Mouse (Mus musculus): ENCODE results near the gene Igfbp6. TPM values are rescaled to one million over a fixed set of nuclear protein-coding genes. Genes with fewer than 3 reads are reported as not detected.

Igfbp6 gene
- polyA plus RNA-seq, 1 experiment from 2014 or later = 25.8 TPM

DNA sequence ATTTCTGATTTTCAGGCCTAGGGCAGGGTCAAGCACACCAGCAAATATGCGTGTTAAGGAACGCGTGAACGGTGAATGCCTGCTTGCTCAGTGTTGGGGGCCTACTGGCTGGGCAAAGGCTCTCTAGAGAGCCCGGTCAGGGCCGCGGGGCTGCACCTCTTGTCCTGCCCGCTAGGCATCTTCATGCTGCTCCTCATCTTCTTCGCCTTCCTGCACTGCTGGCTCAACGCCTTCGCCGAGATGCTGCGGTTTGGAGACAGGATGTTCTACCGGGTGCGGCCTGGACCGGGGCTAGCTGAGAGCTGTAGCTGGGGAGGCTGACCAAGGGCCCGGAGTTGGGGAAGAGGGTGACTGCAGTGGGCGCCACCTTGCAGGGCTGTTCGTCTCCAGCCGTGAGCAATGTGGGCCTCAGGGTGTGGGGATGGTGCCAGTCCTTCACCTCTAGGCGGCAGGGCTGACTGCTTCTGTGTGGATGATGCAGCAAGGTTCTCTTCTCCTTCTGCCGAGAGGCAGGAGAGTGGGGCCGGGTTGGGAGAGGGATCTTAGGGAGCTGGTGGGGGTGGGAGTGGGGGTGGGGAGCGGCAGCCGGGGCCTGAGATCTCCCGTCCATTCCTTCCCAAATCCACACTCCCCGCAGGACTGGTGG, 16.4 kb downstream of the Igfbp6 start:
- H3K36me3 ChIP-seq (ENCODE audit: control insufficient read depth, insufficient read depth, low read length) = no peaks in the 10 kb centered on the region

DNA sequence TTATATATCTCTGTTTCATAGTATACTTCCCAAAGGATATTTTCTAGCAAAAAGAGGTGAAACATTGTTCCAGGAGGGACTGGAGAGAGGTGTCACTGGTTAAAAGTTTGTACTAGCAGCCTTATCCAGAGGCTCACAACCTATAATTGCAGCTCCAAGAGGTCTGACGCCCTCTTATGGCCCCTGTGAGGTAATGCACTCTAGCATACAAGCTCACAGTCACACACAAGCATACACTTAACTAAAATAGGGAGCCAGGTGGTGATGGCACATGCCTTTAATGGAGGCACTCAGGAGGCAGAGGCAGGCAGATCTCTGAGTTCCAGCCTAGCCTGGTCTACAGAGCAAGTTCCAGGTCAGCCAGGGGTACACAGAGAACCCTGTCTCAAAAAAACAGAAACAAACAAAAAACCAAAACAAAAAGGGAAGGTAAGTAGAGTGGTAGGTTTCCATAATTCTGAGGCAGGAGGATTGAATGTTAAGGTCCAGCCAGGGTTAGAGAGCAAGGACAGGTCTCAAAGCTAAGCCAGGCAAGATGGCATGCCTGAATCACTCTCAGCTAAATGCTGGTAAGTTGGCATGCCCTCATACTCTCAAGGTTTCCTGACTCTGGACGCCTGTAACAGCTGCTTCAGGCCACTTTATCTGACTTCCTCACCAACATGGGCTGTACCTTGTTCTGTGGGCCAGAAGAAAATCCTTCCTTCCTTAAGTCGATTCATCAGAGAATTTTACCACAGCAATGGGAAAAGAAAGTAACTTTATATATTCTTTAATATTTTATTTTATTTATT, 19.9 kb downstream of the Igfbp6 start:
- Histone ChIP-seq H3K9ac (ENCODE audit: low read length) (no peak overlapping the region), H3K36me3 (ENCODE audit: control insufficient read depth, insufficient read depth, low read length) (no peaks in the 10 kb centered on the region), H3K9me3 (ENCODE audit: control insufficient read depth, low read length) (no peaks in the 10 kb centered on the region), H3K4me3 (ENCODE audit: low read length) (no peak overlapping the region), H3K4me2 (ENCODE audit: low read depth, low read length) (no peak overlapping the region), H3K27ac (ENCODE audit: low read length) (no peak overlapping the region), H3K27me3 (ENCODE audit: control insufficient read depth, insufficient read depth, low read depth, low read length) (no peaks in the 10 kb centered on the region), H3K4me1 (replicated peaks; ENCODE audit: control insufficient read depth, insufficient read depth, low read length) (peaks cover 11% of the 10 kb centered on the region)
- no peak for ATAC-seq (ENCODE audit: low read depth)
- WGBS = 50% methylated on average over 3 of the region's 3 CpGs

More for the DNA sequence above, 16.4 kb downstream of the Igfbp6 start:
- H3K9me3 ChIP-seq (ENCODE audit: control insufficient read depth, low read length) = no peaks in the 10 kb centered on the region
- no peak for ATAC-seq (ENCODE audit: low read depth)
- H3K4me3 ChIP-seq (ENCODE audit: low read length) = no peak overlapping the region
- no peak overlapping the region for H3K9ac ChIP-seq (ENCODE audit: low read length)
- H3K27ac ChIP-seq (ENCODE audit: low read length) = no peak overlapping the region
- no peaks in the 10 kb centered on the region; the same call in 1 of the 2 replicates for H3K4me1 ChIP-seq (replicated peaks; ENCODE audit: control insufficient read depth, insufficient read depth, low read length)
- H3K4me2 ChIP-seq (ENCODE audit: low read depth, low read length) = no peak overlapping the region
- 54% methylated on average over 27 of the region's 27 CpGs for WGBS
- H3K27me3 ChIP-seq (ENCODE audit: control insufficient read depth, insufficient read depth, low read depth, low read length) = no peaks in the 10 kb centered on the region

DNA sequence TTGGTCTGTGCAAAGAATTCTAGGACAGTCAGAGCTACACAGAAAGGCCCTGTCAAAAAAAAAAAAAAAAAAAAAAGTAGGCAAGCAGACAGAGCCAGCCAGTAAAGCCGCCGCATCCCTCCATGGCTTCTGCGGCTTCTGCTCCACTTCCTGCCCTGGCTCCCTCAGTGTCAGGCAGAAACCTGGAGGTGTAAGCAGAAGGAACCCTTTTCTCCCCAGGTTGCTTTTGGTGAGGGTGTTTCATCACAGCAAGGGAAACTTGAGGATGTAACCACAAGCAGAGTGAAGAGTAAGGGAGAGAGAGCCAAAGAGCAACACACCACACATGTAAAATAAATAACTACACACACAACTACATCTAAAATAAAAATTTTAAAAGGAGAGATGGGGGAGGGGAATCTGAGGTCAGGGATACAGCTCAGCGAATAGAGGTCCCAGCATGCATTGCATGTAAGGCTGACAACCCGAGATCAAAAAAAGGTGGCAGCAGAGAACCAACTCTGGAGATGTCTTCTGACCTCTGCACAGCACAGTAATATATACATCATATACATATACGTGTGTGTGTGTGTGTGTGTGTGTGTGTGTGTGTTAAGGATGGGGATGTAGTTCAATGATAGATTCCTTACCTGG, 21.4 kb downstream of the Igfbp6 start:
- peaks cover 11% of the 10 kb centered on the region for H3K4me1 ChIP-seq (replicated peaks; ENCODE audit: control insufficient read depth, insufficient read depth, low read length)
- no peak overlapping the region for H3K4me2 ChIP-seq (ENCODE audit: low read depth, low read length)
- no peak overlapping the region for H3K27ac ChIP-seq (ENCODE audit: low read length)
- H3K36me3 ChIP-seq (ENCODE audit: control insufficient read depth, insufficient read depth, low read length) = no peaks in the 10 kb centered on the region
- no peak overlapping the region for H3K4me3 ChIP-seq (ENCODE audit: low read length)
- no peaks in the 10 kb centered on the region for H3K9me3 ChIP-seq (ENCODE audit: control insufficient read depth, low read length)
- no peaks in the 10 kb centered on the region for H3K27me3 ChIP-seq (ENCODE audit: control insufficient read depth, insufficient read depth, low read depth, low read length)
- 19% methylated on average over 6 of the region's 6 CpGs for WGBS
- ATAC-seq (ENCODE audit: low read depth) = no peak
- no peak overlapping the region for H3K9ac ChIP-seq (ENCODE audit: low read length)

DNA sequence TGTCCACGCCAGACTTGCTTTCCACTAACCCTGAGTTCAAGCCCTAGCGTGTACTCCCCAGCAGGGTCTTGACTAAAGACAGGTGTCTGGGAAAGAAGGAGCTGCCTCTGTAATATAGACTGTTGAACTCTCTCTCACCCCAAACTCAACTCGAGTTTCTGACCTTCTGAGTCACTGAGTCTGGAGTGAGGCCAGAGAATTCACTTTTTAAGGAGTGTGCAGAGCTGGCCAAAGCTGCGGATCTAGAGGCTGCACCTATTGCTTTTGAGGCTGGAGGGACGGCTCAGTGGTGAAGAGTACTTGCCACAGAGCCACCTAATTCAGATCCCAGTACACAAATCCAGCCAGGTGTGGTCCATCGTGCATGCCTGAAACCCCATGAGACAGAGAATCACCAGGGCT, 23.5 kb downstream of the Igfbp6 start:
- H3K4me2 ChIP-seq (ENCODE audit: low read depth, low read length) = no peak overlapping the region
- no peaks in the 10 kb centered on the region for H3K36me3 ChIP-seq (ENCODE audit: control insufficient read depth, insufficient read depth, low read length)
- H3K9me3 ChIP-seq (ENCODE audit: control insufficient read depth, low read length) = no peaks in the 10 kb centered on the region
- H3K9ac ChIP-seq (ENCODE audit: low read length) = no peak overlapping the region
- peaks cover 11% of the 10 kb centered on the region for H3K4me1 ChIP-seq (replicated peaks; ENCODE audit: control insufficient read depth, insufficient read depth, low read length)
- 14% methylated on average over 6 of the region's 6 CpGs for WGBS
- H3K27ac ChIP-seq (ENCODE audit: low read length) = peak overlapping the region; percentile 28
- H3K4me3 ChIP-seq (ENCODE audit: low read length) = no peak overlapping the region
- peak; percentile 87 for ATAC-seq (ENCODE audit: low read depth)
- H3K27me3 ChIP-seq (ENCODE audit: control insufficient read depth, insufficient read depth, low read depth, low read length) = no peaks in the 10 kb centered on the region

DNA sequence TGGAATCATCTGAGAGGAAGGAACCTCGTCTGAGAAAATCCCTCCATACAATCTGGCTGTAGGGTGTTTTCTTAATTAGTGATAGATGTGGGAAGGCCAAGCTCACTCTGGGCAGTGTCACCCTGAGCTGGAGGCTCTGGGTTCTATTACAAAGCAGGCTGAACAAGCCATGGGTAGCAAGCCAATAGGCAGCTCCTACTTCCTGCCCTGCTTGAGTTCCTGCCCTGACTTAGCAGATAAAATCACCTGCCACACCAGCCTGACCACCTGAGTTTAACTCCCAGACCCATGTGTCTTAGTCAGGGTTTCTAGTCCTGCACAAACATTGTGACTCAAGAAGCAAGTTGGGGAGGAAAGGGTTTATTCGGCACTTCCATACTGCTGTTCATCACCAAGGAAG, 24.9 kb downstream of the Igfbp6 start:
- ATAC-seq (ENCODE audit: low read depth) = no peak

DNA sequence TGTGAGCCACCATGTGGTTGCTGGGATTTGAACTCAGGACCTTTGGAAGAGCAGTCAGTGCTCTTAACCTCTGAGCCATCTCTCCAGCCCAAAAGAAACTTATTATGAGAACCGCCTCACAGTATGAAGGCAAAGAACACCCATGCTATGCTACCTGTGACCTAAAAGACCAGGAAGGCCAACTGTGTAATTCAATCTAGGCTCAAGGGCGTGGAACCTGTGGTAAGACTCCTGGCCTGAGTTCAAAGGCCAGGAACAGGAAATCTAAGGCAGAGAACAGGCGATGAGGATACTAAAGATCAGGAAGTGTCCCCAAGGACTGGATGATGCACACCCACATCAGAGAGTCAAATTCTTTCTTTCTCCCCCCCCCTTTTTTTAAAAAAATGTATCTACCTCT, 29.4 kb downstream of the Igfbp6 start:
- WGBS = 80% methylated on average over 3 of the region's 3 CpGs
- ATAC-seq (ENCODE audit: low read depth) = no peak
- H3K9me3 ChIP-seq (ENCODE audit: control insufficient read depth, low read length) = no peaks in the 10 kb centered on the region

More for the DNA sequence above, 24.9 kb downstream of the Igfbp6 start:
- no peaks in the 10 kb centered on the region for H3K27me3 ChIP-seq (ENCODE audit: control insufficient read depth, insufficient read depth, low read depth, low read length)
- no peak overlapping the region for H3K4me2 ChIP-seq (ENCODE audit: low read depth, low read length)
- H3K27ac ChIP-seq (ENCODE audit: low read length) = no peak overlapping the region
- 39% methylated on average over 2 of the region's 2 CpGs for WGBS
- no peaks in the 10 kb centered on the region for H3K9me3 ChIP-seq (ENCODE audit: control insufficient read depth, low read length)
- peaks cover 11% of the 10 kb centered on the region for H3K4me1 ChIP-seq (replicated peaks; ENCODE audit: control insufficient read depth, insufficient read depth, low read length)
- H3K9ac ChIP-seq (ENCODE audit: low read length) = no peak overlapping the region
- no peaks in the 10 kb centered on the region for H3K36me3 ChIP-seq (ENCODE audit: control insufficient read depth, insufficient read depth, low read length)
- no peak overlapping the region for H3K4me3 ChIP-seq (ENCODE audit: low read length)

DNA sequence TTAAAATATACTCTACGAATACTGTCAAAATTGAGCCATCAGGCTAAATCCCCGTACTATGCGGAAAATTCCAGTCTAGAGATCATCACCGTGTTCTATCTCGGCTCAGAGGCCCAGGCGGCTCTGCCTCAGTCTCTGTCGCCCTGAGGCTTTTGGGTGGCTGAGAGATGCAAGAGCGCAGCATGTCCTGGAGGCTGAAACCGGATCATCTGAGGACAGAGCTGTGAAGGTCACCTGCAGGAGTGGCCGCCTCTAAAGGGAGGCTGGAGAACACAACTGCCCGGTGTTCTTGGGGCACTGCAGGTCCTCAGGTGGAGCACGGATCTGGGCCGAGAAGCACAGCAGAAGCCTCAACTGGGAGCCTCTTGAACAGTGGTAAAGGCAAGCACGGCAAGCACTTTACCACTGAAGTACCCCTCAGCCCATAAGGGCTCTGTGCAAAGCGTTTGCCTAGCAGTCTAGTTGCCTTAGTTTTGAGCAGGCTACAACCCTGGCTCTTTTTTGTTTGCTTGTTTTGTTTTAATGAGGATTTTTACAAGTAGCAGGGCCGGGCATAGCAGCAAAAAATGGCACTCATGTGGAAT, 31.7 kb downstream of the Igfbp6 start:
- WGBS = 73% methylated on average over 16 of the region's 16 CpGs
- peak; percentile 72; the same call in 1 of the 2 replicates for ATAC-seq (ENCODE audit: low read depth)
- H3K27ac ChIP-seq (ENCODE audit: low read length) = no peak overlapping the region

More for the DNA sequence above, 29.4 kb downstream of the Igfbp6 start:
- H3K9ac ChIP-seq (ENCODE audit: low read length) = no peak overlapping the region
- H3K36me3 ChIP-seq (ENCODE audit: control insufficient read depth, insufficient read depth, low read length) = peaks cover 2% of the 10 kb centered on the region; the same call in 1 of the 2 replicates
- H3K27ac ChIP-seq (ENCODE audit: low read length) = no peak overlapping the region
- H3K4me2 ChIP-seq (ENCODE audit: low read depth, low read length) = no peak overlapping the region
- no peak overlapping the region for H3K4me3 ChIP-seq (ENCODE audit: low read length)
- H3K27me3 ChIP-seq (ENCODE audit: control insufficient read depth, insufficient read depth, low read depth, low read length) = no peaks in the 10 kb centered on the region
- H3K4me1 ChIP-seq (replicated peaks; ENCODE audit: control insufficient read depth, insufficient read depth, low read length) = no peaks in the 10 kb centered on the region

DNA sequence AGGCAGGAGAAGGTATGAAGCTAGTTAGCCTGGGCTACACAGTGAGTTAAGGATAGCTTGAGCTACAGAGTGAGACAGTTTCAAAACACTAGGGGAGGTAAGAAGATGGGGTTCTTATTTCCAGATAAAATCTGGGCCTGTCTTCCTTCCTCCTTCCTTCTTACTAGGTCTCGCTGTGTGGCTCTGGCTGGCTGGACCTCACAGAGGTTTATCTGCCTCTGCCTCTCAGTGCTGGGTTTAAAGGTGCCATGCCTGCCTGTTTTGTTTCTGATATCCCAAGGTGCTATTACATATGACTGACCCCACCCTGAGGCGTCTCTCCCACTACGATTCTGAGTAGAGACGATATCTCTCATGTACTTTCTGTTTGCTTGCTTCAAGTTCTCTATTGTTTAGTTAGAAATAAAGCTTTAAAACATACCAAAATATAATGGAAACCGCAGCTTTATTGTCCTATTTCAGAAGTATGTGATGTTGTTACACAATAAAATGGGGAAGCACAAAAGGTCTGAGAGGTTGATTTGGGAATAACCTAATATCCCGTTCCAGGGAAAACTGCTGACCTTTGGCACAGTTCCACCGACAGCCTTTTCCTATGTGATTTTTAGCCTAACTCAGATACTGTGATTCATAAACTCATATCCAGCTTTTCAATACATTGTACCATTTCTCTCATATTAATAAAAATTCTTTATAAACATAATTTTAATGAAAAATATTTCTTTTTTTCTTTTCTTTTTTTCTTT, 32.6 kb downstream of the Igfbp6 start:
- Histone ChIP-seq H3K9me3 (ENCODE audit: control insufficient read depth, low read length) (no peaks in the 10 kb centered on the region), H3K4me1 (replicated peaks; ENCODE audit: control insufficient read depth, insufficient read depth, low read length) (no peaks in the 10 kb centered on the region), H3K36me3 (ENCODE audit: control insufficient read depth, insufficient read depth, low read length) (peaks cover 5% of the 10 kb centered on the region), H3K4me3 (ENCODE audit: low read length) (no peak overlapping the region), H3K27me3 (ENCODE audit: control insufficient read depth, insufficient read depth, low read depth, low read length) (no peaks in the 10 kb centered on the region), H3K9ac (ENCODE audit: low read length) (no peak overlapping the region), H3K27ac (ENCODE audit: low read length) (no peak overlapping the region), H3K4me2 (ENCODE audit: low read depth, low read length) (no peak overlapping the region)
- 80% methylated on average over 7 of the region's 7 CpGs for WGBS
- ATAC-seq (ENCODE audit: low read depth) = no peak

More for the DNA sequence above, 31.7 kb downstream of the Igfbp6 start:
- H3K9ac ChIP-seq (ENCODE audit: low read length) = no peak overlapping the region
- no peaks in the 10 kb centered on the region for H3K27me3 ChIP-seq (ENCODE audit: control insufficient read depth, insufficient read depth, low read depth, low read length)
- peaks cover 5% of the 10 kb centered on the region for H3K36me3 ChIP-seq (ENCODE audit: control insufficient read depth, insufficient read depth, low read length)
- no peaks in the 10 kb centered on the region for H3K9me3 ChIP-seq (ENCODE audit: control insufficient read depth, low read length)
- no peaks in the 10 kb centered on the region for H3K4me1 ChIP-seq (replicated peaks; ENCODE audit: control insufficient read depth, insufficient read depth, low read length)
- H3K4me2 ChIP-seq (ENCODE audit: low read depth, low read length) = no peak overlapping the region
- no peak overlapping the region for H3K4me3 ChIP-seq (ENCODE audit: low read length)
